Mouse (Mus musculus) midbrain, embryonic 10.5 days (tissue): ENCODE measurements around the gene Fam20a. TPM values are rescaled to one million over a fixed set of nuclear protein-coding genes. Genes with fewer than 3 reads are reported as not detected.

ENCODE experiments used
- DNase-seq: peaks from one replicate; pipeline ENCODE4 v3.0.0-alpha.2; 2017; ENCODE audit warnings: low spot score
- H3K27ac ChIP-seq: fragments of 300-500 bp; sonication (generic); replicated peaks from 2 replicates; pipeline ENCODE4 v1.5.1; 2016; ENCODE audit warnings: mild to moderate bottlenecking
- H3K27me3 ChIP-seq: fragments of 300-500 bp; sonication (generic); 2 replicates; pipeline ENCODE4 v1.6.1; 2016; ENCODE audit warnings: low read depth, mild to moderate bottlenecking; ENCODE audit not compliant: poor library complexity, severe bottlenecking
- H3K36me3 ChIP-seq: fragments of 300-500 bp; sonication (generic); 2 replicates; pipeline ENCODE4 v1.6.1; 2016; ENCODE audit warnings: mild to moderate bottlenecking, moderate library complexity
- H3K4me1 ChIP-seq: fragments of 300-500 bp; sonication (generic); 2 replicates; pipeline ENCODE4 v1.6.1; 2016
- H3K4me3 ChIP-seq: fragments of 300-500 bp; sonication (generic); 2 replicates; pipeline ENCODE4 v1.5.1; 2016; ENCODE audit warnings: mild to moderate bottlenecking, moderate library complexity
- H3K9me3 ChIP-seq: fragments of 300-500 bp; sonication (generic); replicated peaks from 2 replicates; pipeline ENCODE4 v1.6.1; 2016; ENCODE audit warnings: mild to moderate bottlenecking
- WGBS: fragments of 180-500 bp; shearing (Covaris S2); methylation state at CpG from one replicate; pipeline ENCODE4 v1.1.7; 2016; 5-methylcytosine and 5-hydroxymethylcytosine counted together
- polyA plus RNA-seq: library from polyadenylated mRNA; unstranded; fragments of >200 nt; fragmentation: Nextera tagmentation; extraction: Ambion mirVana; gene quantifications from 2 replicates; pipeline ENCODE4 v1.2.1, GENCODE M21; 2016

Gene Fam20a
- polyA plus RNA-seq, 1 experiment from 2014 or later, result 1.4 TPM

- no peaks in the 10 kb centered on the region for H3K9me3 ChIP-seq
- H3K36me3 ChIP-seq, result no peaks in the 10 kb centered on the region
- WGBS, result 90% methylated on average over 4 of the region's 4 CpGs
- H3K27ac ChIP-seq, result no peak overlapping the region
- H3K4me3 ChIP-seq, result no peak overlapping the region
- no peak for DNase-seq
- no peaks in the 10 kb centered on the region for H3K4me1 ChIP-seq
- H3K27me3 ChIP-seq, result no peaks in the 10 kb centered on the region
Measured at GRCm38 (mm10) chr11:109696519-109696918, 25.6 kb downstream of the Fam20a start.

GRCm38 (mm10) chr11:109692737-109693136 lies 29.3 kb downstream of the Fam20a start:
- no peak for DNase-seq
- H3K4me3 ChIP-seq, result no peak overlapping the region
- WGBS, result 48% methylated on average over 3 of the region's 3 CpGs
- no peaks in the 10 kb centered on the region for H3K36me3 ChIP-seq
- H3K9me3 ChIP-seq, result no peaks in the 10 kb centered on the region
- H3K27me3 ChIP-seq, result no peaks in the 10 kb centered on the region
- no peaks in the 10 kb centered on the region for H3K4me1 ChIP-seq
- no peak overlapping the region for H3K27ac ChIP-seq

- Histone ChIP-seq H3K27me3 (no peaks in the 10 kb centered on the region), H3K4me1 (no peaks in the 10 kb centered on the region), H3K27ac (no peak overlapping the region), H3K36me3 (no peaks in the 10 kb centered on the region), H3K9me3 (no peaks in the 10 kb centered on the region), H3K4me3 (no peak overlapping the region)
- DNase-seq, result no peak
- WGBS, result 90% methylated on average over 4 of the region's 4 CpGs
Measured at GRCm38 (mm10) chr11:109689539-109689938, 32.5 kb downstream of the Fam20a start.

GRCm38 (mm10) chr11:109682221-109682620 lies 39.9 kb downstream of the Fam20a start:
- no peaks in the 10 kb centered on the region for H3K9me3 ChIP-seq
- DNase-seq, result no peak
- no peak overlapping the region for H3K4me3 ChIP-seq
- H3K27ac ChIP-seq, result no peak overlapping the region
- H3K27me3 ChIP-seq, result peaks cover 20% of the 10 kb centered on the region
- no peaks in the 10 kb centered on the region for H3K36me3 ChIP-seq
- H3K4me1 ChIP-seq, result no peaks in the 10 kb centered on the region
- 92% methylated on average over 6 of the region's 6 CpGs for WGBS

- no peak overlapping the region for H3K27ac ChIP-seq
- H3K4me3 ChIP-seq, result no peak overlapping the region
- WGBS, result 78% methylated on average over 3 of the region's 3 CpGs
Measured at GRCm38 (mm10) chr11:109681556-109681955, 40.5 kb downstream of the Fam20a start.

GRCm38 (mm10) chr11:109680934-109681333 lies 41.1 kb downstream of the Fam20a start:
- H3K36me3 ChIP-seq, result no peaks in the 10 kb centered on the region
- DNase-seq, result no peak
- H3K27ac ChIP-seq, result no peak overlapping the region
- H3K4me1 ChIP-seq, result peaks cover 9% of the 10 kb centered on the region
- H3K27me3 ChIP-seq, result peaks cover 23% of the 10 kb centered on the region
- WGBS, result 82% methylated on average over 9 of the region's 9 CpGs
- H3K9me3 ChIP-seq, result no peaks in the 10 kb centered on the region
- no peak overlapping the region for H3K4me3 ChIP-seq

More at GRCm38 (mm10) chr11:109681556-109681955, 40.5 kb downstream of the Fam20a start:
- Histone ChIP-seq H3K27me3 (peaks cover 20% of the 10 kb centered on the region), H3K9me3 (no peaks in the 10 kb centered on the region), H3K4me1 (peaks cover 5% of the 10 kb centered on the region), H3K36me3 (no peaks in the 10 kb centered on the region)
- DNase-seq, result no peak

- Histone ChIP-seq H3K4me3 (no peak overlapping the region), H3K4me1 (peaks cover 9% of the 10 kb centered on the region), H3K9me3 (no peaks in the 10 kb centered on the region), H3K27me3 (peaks cover 48% of the 10 kb centered on the region), H3K36me3 (no peaks in the 10 kb centered on the region), H3K27ac (no peak overlapping the region)
- WGBS, result 81% methylated on average over 12 of the region's 12 CpGs
- no peak for DNase-seq
Measured at GRCm38 (mm10) chr11:109678291-109678690, 43.8 kb downstream of the Fam20a start.

- Histone ChIP-seq H3K36me3 (no peaks in the 10 kb centered on the region), H3K4me3 (no peak overlapping the region), H3K9me3 (no peaks in the 10 kb centered on the region), H3K4me1 (peaks cover 9% of the 10 kb centered on the region), H3K27me3 (peaks cover 54% of the 10 kb centered on the region), H3K27ac (no peak overlapping the region)
- 50% methylated on average over 12 of the region's 12 CpGs for WGBS
- DNase-seq, result no peak
Measured at GRCm38 (mm10) chr11:109676621-109677373, 45.3 kb downstream of the Fam20a start.

GRCm38 (mm10) chr11:109675771-109676170 lies 46.3 kb downstream of the Fam20a start:
- peaks cover 9% of the 10 kb centered on the region for H3K4me1 ChIP-seq
- H3K4me3 ChIP-seq, result no peak overlapping the region
- peaks cover under 1% of the 10 kb centered on the region for H3K36me3 ChIP-seq
- H3K27ac ChIP-seq, result no peak overlapping the region
- no peaks in the 10 kb centered on the region for H3K9me3 ChIP-seq
- no peak for DNase-seq
- WGBS, result 91% methylated on average over 9 of the region's 9 CpGs
- peaks cover 54% of the 10 kb centered on the region for H3K27me3 ChIP-seq

- H3K4me3 ChIP-seq, result no peak overlapping the region
- peaks cover 54% of the 10 kb centered on the region for H3K27me3 ChIP-seq
- H3K27ac ChIP-seq, result no peak overlapping the region
- H3K36me3 ChIP-seq, result peaks cover 6% of the 10 kb centered on the region
- H3K9me3 ChIP-seq, result no peaks in the 10 kb centered on the region
- peaks cover 9% of the 10 kb centered on the region for H3K4me1 ChIP-seq
- DNase-seq, result no peak
- 82% methylated on average over 3 of the region's 3 CpGs for WGBS
Measured at GRCm38 (mm10) chr11:109675208-109675607, 46.9 kb downstream of the Fam20a start.

- peaks cover 54% of the 10 kb centered on the region for H3K27me3 ChIP-seq
- no peak for DNase-seq
- no peak overlapping the region for H3K4me3 ChIP-seq
- H3K9me3 ChIP-seq, result no peaks in the 10 kb centered on the region
- 78% methylated on average over 11 of the region's 11 CpGs for WGBS
- peaks cover 13% of the 10 kb centered on the region for H3K36me3 ChIP-seq
- H3K27ac ChIP-seq, result no peak overlapping the region
- peaks cover 9% of the 10 kb centered on the region for H3K4me1 ChIP-seq
Measured at GRCm38 (mm10) chr11:109674542-109674941, 47.5 kb downstream of the Fam20a start.

GRCm38 (mm10) chr11:109673741-109674140 lies 48.3 kb downstream of the Fam20a start:
- 89% methylated on average over 7 of the region's 7 CpGs for WGBS
- Histone ChIP-seq H3K9me3 (no peaks in the 10 kb centered on the region), H3K4me1 (peaks cover 9% of the 10 kb centered on the region), H3K4me3 (no peak overlapping the region), H3K27me3 (peaks cover 48% of the 10 kb centered on the region), H3K36me3 (peaks cover 21% of the 10 kb centered on the region), H3K27ac (no peak overlapping the region)
- DNase-seq, result no peak

GRCm38 (mm10) chr11:109672881-109673739 lies 49.0 kb downstream of the Fam20a start:
- Histone ChIP-seq H3K27me3 (peaks cover 41% of the 10 kb centered on the region), H3K27ac (no peak overlapping the region), H3K4me1 (peaks cover 9% of the 10 kb centered on the region), H3K36me3 (peaks cover 27% of the 10 kb centered on the region), H3K4me3 (no peak overlapping the region), H3K9me3 (no peaks in the 10 kb centered on the region)
- 79% methylated on average over 21 of the region's 21 CpGs for WGBS
- no peak for DNase-seq
